Mouse (Mus musculus): ENCODE measurements around the gene Lcn12. TPM values are rescaled to one million over a fixed set of nuclear protein-coding genes. Genes with fewer than 3 reads are reported as not detected.

Gene Lcn12
- polyA plus RNA-seq, 1 experiment from 2014 or later: not detected

GRCm38 (mm10) chr2:25505000-25505399 is 11.3 kb upstream of the Lcn12 start:
- 88% methylated on average over 1 of the region's 1 CpGs for WGBS
- Histone ChIP-seq H3K27ac (no peak overlapping the region), H3K9me3 (no peaks in the 10 kb centered on the region), H3K4me1 (peaks cover 13% of the 10 kb centered on the region), H3K4me2 (replicated peaks) (no peak overlapping the region), H3K27me3 (no peaks in the 10 kb centered on the region), H3K36me3 (peaks cover 24% of the 10 kb centered on the region), H3K4me3 (no peak overlapping the region), H3K9ac (no peak overlapping the region)
- no peak for ATAC-seq (ENCODE audit: insufficient number of reproducible peaks, insufficient read depth, low FRiP score, low TSS enrichment)

- Histone ChIP-seq H3K36me3 (peaks cover 24% of the 10 kb centered on the region), H3K4me3 (no peak overlapping the region), H3K9ac (no peak overlapping the region), H3K4me1 (peaks cover 13% of the 10 kb centered on the region), H3K9me3 (no peaks in the 10 kb centered on the region), H3K4me2 (replicated peaks) (no peak overlapping the region), H3K27me3 (no peaks in the 10 kb centered on the region), H3K27ac (no peak overlapping the region)
- WGBS: 95% methylated on average over 19 of the region's 19 CpGs
- ATAC-seq (ENCODE audit: insufficient number of reproducible peaks, insufficient read depth, low FRiP score, low TSS enrichment): no peak
These were observed 10.8 kb upstream of the Lcn12 start for GRCm38 (mm10) chr2:25504538-25504937.

- Histone ChIP-seq H3K4me3 (no peak overlapping the region), H3K4me2 (replicated peaks) (no peak overlapping the region), H3K9ac (no peak overlapping the region), H3K4me1 (peaks cover 13% of the 10 kb centered on the region), H3K9me3 (no peaks in the 10 kb centered on the region), H3K36me3 (peaks cover 24% of the 10 kb centered on the region), H3K27ac (no peak overlapping the region), H3K27me3 (no peaks in the 10 kb centered on the region)
- WGBS: 89% methylated on average over 3 of the region's 3 CpGs
- ATAC-seq (ENCODE audit: insufficient number of reproducible peaks, insufficient read depth, low FRiP score, low TSS enrichment): no peak
These were observed 9.0 kb upstream of the Lcn12 start for GRCm38 (mm10) chr2:25502726-25503125.

- Histone ChIP-seq H3K27me3 (no peaks in the 10 kb centered on the region), H3K9me3 (no peaks in the 10 kb centered on the region), H3K4me3 (peak within 1 kb of the TSS; percentile 82), H3K36me3 (peaks cover 24% of the 10 kb centered on the region), H3K4me1 (peaks cover 13% of the 10 kb centered on the region), H3K9ac (peak within 1 kb of the TSS; percentile 91), H3K4me2 (replicated peaks) (peak within 1 kb of the TSS; percentile 95), H3K27ac (peak within 1 kb of the TSS; percentile 72)
- 72% methylated on average over 20 of the region's 20 CpGs for WGBS
- ATAC-seq (ENCODE audit: insufficient number of reproducible peaks, insufficient read depth, low FRiP score, low TSS enrichment): no peak
These were observed 8.1 kb upstream of the Lcn12 start, which contains the start of gene C8g for GRCm38 (mm10) chr2:25501593-25502486. C8g (minus strand) TSS chr2:25501719.

- peak within 1 kb of the TSS; percentile 72 for H3K27ac ChIP-seq
- peak within 1 kb of the TSS; percentile 82 for H3K4me3 ChIP-seq
- H3K4me2 ChIP-seq (replicated peaks): peak within 1 kb of the TSS; percentile 95
- peak within 1 kb of the TSS; percentile 91 for H3K9ac ChIP-seq
- peaks cover 24% of the 10 kb centered on the region for H3K36me3 ChIP-seq
- H3K9me3 ChIP-seq: no peaks in the 10 kb centered on the region
- no peaks in the 10 kb centered on the region for H3K27me3 ChIP-seq
- WGBS: under 1% methylated on average over 43 of the region's 44 CpGs
- ATAC-seq (ENCODE audit: insufficient number of reproducible peaks, insufficient read depth, low FRiP score, low TSS enrichment): peak; percentile 81
- H3K4me1 ChIP-seq: peaks cover 13% of the 10 kb centered on the region
These were observed 7.1 kb upstream of the Lcn12 start, which contains the start of gene Fbxw5 for GRCm38 (mm10) chr2:25500576-25501405. Fbxw5 (plus strand) TSS chr2:25500750.

- Histone ChIP-seq H3K4me1 (peaks cover 13% of the 10 kb centered on the region), H3K9ac (peak overlapping the region; percentile 53), H3K27me3 (no peaks in the 10 kb centered on the region), H3K9me3 (no peaks in the 10 kb centered on the region), H3K4me3 (peak overlapping the region; percentile 82), H3K4me2 (replicated peaks) (peak overlapping the region; percentile 95), H3K36me3 (peaks cover 19% of the 10 kb centered on the region), H3K27ac (peak overlapping the region; percentile 46; the same call in 1 of the 2 replicates)
- ATAC-seq (ENCODE audit: insufficient number of reproducible peaks, insufficient read depth, low FRiP score, low TSS enrichment): no peak
- WGBS: 75% methylated on average over 6 of the region's 6 CpGs
These were observed 6.4 kb upstream of the Lcn12 start for GRCm38 (mm10) chr2:25500071-25500575.

GRCm38 (mm10) chr2:25498622-25499478 is 5.1 kb upstream of the Lcn12 start:
- H3K9ac ChIP-seq: no peak overlapping the region
- no peak for ATAC-seq (ENCODE audit: insufficient number of reproducible peaks, insufficient read depth, low FRiP score, low TSS enrichment)
- no peak overlapping the region for H3K27ac ChIP-seq
- no peaks in the 10 kb centered on the region for H3K27me3 ChIP-seq
- 72% methylated on average over 15 of the region's 15 CpGs for WGBS
- H3K4me2 ChIP-seq (replicated peaks): no peak overlapping the region
- H3K4me1 ChIP-seq: peaks cover 13% of the 10 kb centered on the region
- peaks cover 6% of the 10 kb centered on the region for H3K36me3 ChIP-seq
- no peaks in the 10 kb centered on the region for H3K9me3 ChIP-seq
- no peak overlapping the region for H3K4me3 ChIP-seq

- no peak overlapping the region for H3K9ac ChIP-seq
- H3K27ac ChIP-seq: no peak overlapping the region
- no peak for ATAC-seq (ENCODE audit: insufficient number of reproducible peaks, insufficient read depth, low FRiP score, low TSS enrichment)
- no peak overlapping the region for H3K4me2 ChIP-seq (replicated peaks)
- H3K36me3 ChIP-seq: no peaks in the 10 kb centered on the region
- H3K27me3 ChIP-seq: no peaks in the 10 kb centered on the region
- no peak overlapping the region for H3K4me3 ChIP-seq
- H3K9me3 ChIP-seq: no peaks in the 10 kb centered on the region
- peaks cover 13% of the 10 kb centered on the region for H3K4me1 ChIP-seq
- WGBS: 53% methylated on average over 6 of the region's 6 CpGs
These were observed 4.3 kb upstream of the Lcn12 start for GRCm38 (mm10) chr2:25497846-25498575.

- H3K4me3 ChIP-seq: no peak overlapping the region
- H3K9ac ChIP-seq: no peak overlapping the region
- H3K9me3 ChIP-seq: no peaks in the 10 kb centered on the region
- ATAC-seq (ENCODE audit: insufficient number of reproducible peaks, insufficient read depth, low FRiP score, low TSS enrichment): no peak
- peaks cover 6% of the 10 kb centered on the region for H3K4me1 ChIP-seq
- H3K27ac ChIP-seq: no peak overlapping the region
- H3K36me3 ChIP-seq: no peaks in the 10 kb centered on the region
- H3K4me2 ChIP-seq (replicated peaks): no peak overlapping the region
- H3K27me3 ChIP-seq: no peaks in the 10 kb centered on the region
- WGBS: 46% methylated on average over 4 of the region's 4 CpGs
These were observed 2.8 kb upstream of the Lcn12 start for GRCm38 (mm10) chr2:25496462-25496861.

GRCm38 (mm10) chr2:25492988-25493387 is 723 bp downstream of the Lcn12 start:
- H3K4me2 ChIP-seq (replicated peaks): no peak overlapping the region
- H3K27me3 ChIP-seq: no peaks in the 10 kb centered on the region
- no peaks in the 10 kb centered on the region for H3K4me1 ChIP-seq
- H3K9ac ChIP-seq: no peak overlapping the region
- no peaks in the 10 kb centered on the region for H3K36me3 ChIP-seq
- 72% methylated on average over 5 of the region's 5 CpGs for WGBS
- no peak overlapping the region for H3K27ac ChIP-seq
- H3K4me3 ChIP-seq: no peak overlapping the region
- no peaks in the 10 kb centered on the region for H3K9me3 ChIP-seq
- ATAC-seq (ENCODE audit: insufficient number of reproducible peaks, insufficient read depth, low FRiP score, low TSS enrichment): no peak

Measured in embryonic facial prominence, embryonic 12.5 days (tissue).